Mouse (Mus musculus) spleen, adult 2 months (tissue): ENCODE data around the gene Dennd1c.

Source experiments
- CTCF ChIP-seq: fragments of 200-500 bp; IDR thresholded peaks from 2 replicates; pipeline ENCODE4 v1.5.1; 2011; ENCODE audit warnings: mild to moderate bottlenecking, inconsistent platforms; ENCODE audit not compliant: insufficient read depth, insufficient read length, insufficient replicate concordance; ENCODE audit errors: extremely low read depth
- POLR2A ChIP-seq: fragments of 200-500 bp; IDR thresholded peaks from 2 replicates; pipeline ENCODE4 v1.6.1; 2011; ENCODE audit warnings: low read depth, low read length, inconsistent platforms

DNA sequence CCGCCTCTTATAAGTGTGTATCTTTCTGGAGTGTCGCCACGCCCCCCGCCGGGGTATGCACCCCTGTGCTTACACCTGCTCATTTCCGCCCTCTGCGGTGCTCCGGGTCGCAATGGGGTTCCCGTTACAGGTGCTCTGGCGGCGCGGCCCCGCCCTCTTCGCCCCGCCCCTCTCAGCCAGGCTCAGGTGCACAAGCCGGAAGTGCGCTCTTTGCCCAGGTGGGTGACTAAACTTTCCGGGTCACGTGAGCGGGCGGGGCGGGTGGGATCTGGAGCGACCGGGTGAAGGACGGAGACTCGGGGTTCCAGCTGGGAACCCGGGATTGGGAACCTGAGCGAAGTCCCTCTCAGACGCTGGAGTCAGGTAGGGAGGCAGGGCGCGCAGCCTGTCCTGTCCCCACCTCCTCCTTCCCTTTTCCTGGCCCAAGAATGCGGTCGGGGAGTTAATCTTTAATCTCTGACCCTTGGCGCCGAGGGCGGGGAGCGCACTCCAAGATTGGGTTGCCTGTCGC, 16.2 kb downstream of the Dennd1c start:
- TF ChIP-seq CTCF (no peak), POLR2A (no peak)
